Mouse (Mus musculus) olfactory bulb, adult 2 months (tissue): ENCODE results near the gene Mypn. TPM values are rescaled to one million over a fixed set of nuclear protein-coding genes. Genes with fewer than 3 reads are reported as not detected.

Experiments used
- H3K27ac ChIP-seq: fragments of 200-500 bp; 2 replicates; pipeline ENCODE4 v1.5.1; 2012; ENCODE audit warnings: low read depth, low read length; ENCODE audit not compliant: insufficient read depth
- H3K4me1 ChIP-seq: fragments of 200-500 bp; 2 replicates; pipeline ENCODE4 v1.6.1; 2012; ENCODE audit warnings: low read length; ENCODE audit not compliant: control insufficient read depth, insufficient read depth
- H3K4me3 ChIP-seq: fragments of 200-500 bp; 2 replicates; pipeline ENCODE4 v1.5.1; 2012; ENCODE audit warnings: mild to moderate bottlenecking, low read depth, low read length, moderate library complexity; ENCODE audit not compliant: insufficient read depth
- CTCF ChIP-seq: fragments of 200-500 bp; IDR thresholded peaks from 2 replicates; pipeline ENCODE4 v1.5.1; 2012; ENCODE audit warnings: low read depth, mild to moderate bottlenecking, low read length, moderate library complexity; ENCODE audit not compliant: insufficient read depth
- POLR2A ChIP-seq: fragments of 200-500 bp; IDR thresholded peaks from 2 replicates; pipeline ENCODE4 v1.6.1; 2012; ENCODE audit warnings: mild to moderate bottlenecking, low read depth, low read length, moderate library complexity; ENCODE audit not compliant: insufficient read depth
- WGBS: fragments of 180-500 bp; shearing (Covaris S2); methylation state at CpG from one replicate; pipeline ENCODE4 v1.1.7; 2018; 5-methylcytosine and 5-hydroxymethylcytosine counted together
- polyA plus RNA-seq: library from polyadenylated mRNA; stranded (reverse); fragments of >200 nt; gene quantifications from 2 replicates; pipeline ENCODE4 v1.2.4, GENCODE M21; 2012; ENCODE audit warnings: low replicate concordance; ENCODE audit not compliant: missing spikeins, insufficient read depth, insufficient read length

Mypn gene
- polyA plus RNA-seq, 1 experiment, result not detected

DNA sequence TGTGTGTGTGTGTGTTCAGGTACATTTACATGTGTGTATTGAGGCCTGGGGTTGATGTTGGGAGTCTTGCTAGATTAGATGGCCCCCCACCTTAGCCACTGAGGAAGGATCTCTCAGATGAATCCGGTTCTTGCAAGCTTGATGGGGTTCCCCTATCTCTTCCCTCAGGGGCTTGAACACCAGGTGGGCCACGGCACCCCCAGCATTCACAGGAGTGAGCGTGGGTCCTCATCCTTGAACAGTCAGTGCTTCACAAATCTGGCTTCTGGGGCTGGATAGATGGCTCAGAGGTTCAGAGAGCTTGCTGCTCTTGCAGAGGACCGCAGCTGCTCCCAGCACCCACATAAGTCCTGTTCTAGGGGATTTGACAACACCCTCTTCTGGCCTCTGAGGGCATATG lies 77.6 kb downstream of the Mypn start:
- Histone ChIP-seq H3K4me1 (no peaks in the 10 kb centered on the region; the same call in 1 of the 2 replicates), H3K27ac (no peak overlapping the region), H3K4me3 (no peak overlapping the region)
- TF ChIP-seq POLR2A, result no peak
- TF ChIP-seq CTCF, result no peak
- 92% methylated on average over 4 of the region's 4 CpGs for WGBS

DNA sequence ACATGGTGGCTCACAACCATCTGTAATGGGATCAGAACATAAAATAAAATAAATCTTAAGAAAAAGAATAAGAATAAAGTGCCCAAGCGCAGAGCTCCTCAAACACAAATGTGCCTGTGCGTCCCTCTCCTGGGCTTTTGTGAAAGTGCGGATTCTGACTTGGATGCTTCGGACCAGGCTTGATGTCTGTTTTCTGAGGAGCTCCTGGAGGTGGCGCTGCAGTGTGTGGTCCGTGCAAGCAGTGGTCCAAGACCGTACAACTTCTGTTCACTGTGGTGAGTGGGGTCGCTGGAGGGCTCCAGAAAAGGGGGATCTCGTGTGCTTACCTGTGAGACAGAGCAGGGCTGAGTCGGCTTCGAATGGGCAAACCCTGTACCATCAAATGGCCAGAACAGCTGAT lies 78.4 kb downstream of the Mypn start:
- TF ChIP-seq CTCF (no peak), POLR2A (no peak)
- no peak overlapping the region for H3K27ac ChIP-seq
- H3K4me1 ChIP-seq, result no peaks in the 10 kb centered on the region; the same call in 1 of the 2 replicates
- WGBS, result 43% methylated on average over 11 of the region's 11 CpGs
- H3K4me3 ChIP-seq, result no peak overlapping the region

DNA sequence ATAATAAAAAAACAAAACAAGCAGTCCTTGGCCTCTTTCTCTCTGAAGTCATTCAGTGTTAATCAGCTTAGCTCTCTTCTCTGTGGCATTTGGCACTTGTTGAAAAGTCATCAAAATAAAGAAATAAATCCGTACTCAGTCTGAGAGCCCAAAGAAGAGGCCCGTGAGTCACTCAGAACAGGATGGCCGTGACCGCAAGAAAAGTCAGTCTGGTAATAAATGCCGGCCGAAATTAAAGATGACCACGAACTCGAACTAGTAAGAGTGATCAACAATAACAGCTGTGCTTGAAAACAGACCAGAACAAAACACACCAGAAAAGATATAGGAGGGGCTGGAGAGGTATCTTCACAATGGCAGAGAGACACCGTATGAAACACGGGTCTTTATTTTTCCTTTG lies 79.7 kb downstream of the Mypn start:
- 92% methylated on average over 10 of the region's 10 CpGs for WGBS
- no peak overlapping the region for H3K27ac ChIP-seq
- no peaks in the 10 kb centered on the region; the same call in 1 of the 2 replicates for H3K4me1 ChIP-seq
- no peak overlapping the region for H3K4me3 ChIP-seq
- TF ChIP-seq CTCF, result no peak
- no peak for TF ChIP-seq POLR2A

- no peak overlapping the region for H3K4me3 ChIP-seq
- 91% methylated on average over 8 of the region's 8 CpGs for WGBS
- TF ChIP-seq POLR2A (no peak), CTCF (no peak)
- no peaks in the 10 kb centered on the region; the same call in 1 of the 2 replicates for H3K4me1 ChIP-seq
- no peak overlapping the region for H3K27ac ChIP-seq
These were observed 80.6 kb downstream of the Mypn start for GRCm38 (mm10) chr10:63123141-63123540.

DNA sequence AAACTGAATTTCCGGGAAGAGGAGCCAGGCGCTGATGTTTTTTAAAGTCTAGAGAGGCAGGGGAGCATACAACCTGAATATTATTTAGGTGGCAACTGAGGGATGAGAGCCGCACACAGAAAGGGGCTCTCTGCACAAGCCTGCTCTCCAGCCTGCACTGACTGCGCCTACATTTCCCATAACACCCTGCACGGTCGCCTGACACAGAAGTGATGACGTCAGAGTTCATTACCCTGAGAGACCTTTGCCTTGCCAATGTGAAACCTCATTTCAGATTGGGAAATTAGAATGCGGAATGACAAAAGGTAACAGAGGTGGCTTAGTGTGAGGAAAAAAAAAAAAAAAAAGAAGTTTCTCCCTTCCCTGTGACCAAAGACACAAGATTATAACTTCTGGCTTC lies 81.2 kb downstream of the Mypn start:
- no peak overlapping the region for H3K27ac ChIP-seq
- TF ChIP-seq POLR2A, result no peak
- WGBS, result 32% methylated on average over 8 of the region's 8 CpGs
- H3K4me1 ChIP-seq, result no peaks in the 10 kb centered on the region
- no peak overlapping the region for H3K4me3 ChIP-seq

DNA sequence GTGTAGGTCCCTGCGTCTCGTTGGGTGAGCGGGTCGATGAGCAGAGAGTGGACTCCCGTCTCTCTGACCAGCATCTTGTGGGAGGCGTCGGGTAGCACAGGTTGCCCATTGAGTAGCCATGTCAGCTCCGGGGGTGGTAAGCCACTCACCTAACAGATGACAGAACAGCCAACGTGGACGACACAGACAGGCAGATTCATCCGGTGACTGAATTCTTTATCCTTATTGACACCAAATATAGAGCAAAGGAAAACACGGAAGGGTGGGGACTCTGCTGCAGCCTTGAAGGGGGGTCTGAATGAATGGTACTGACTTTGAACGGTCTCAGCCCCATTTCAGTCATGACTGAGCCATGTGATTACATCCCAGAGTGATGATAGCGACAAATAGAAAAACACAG lies 81.8 kb downstream of the Mypn start:
- TF ChIP-seq POLR2A (no peak), CTCF (no peak)
- Histone ChIP-seq H3K4me1 (no peaks in the 10 kb centered on the region), H3K4me3 (no peak overlapping the region), H3K27ac (no peak overlapping the region)
- 84% methylated on average over 14 of the region's 14 CpGs for WGBS

GRCm38 (mm10) chr10:63119916-63120315 lies 83.8 kb downstream of the Mypn start:
- no peak overlapping the region for H3K27ac ChIP-seq
- H3K4me1 ChIP-seq, result no peaks in the 10 kb centered on the region
- H3K4me3 ChIP-seq, result no peak overlapping the region
- WGBS, result 86% methylated on average over 14 of the region's 14 CpGs
- TF ChIP-seq POLR2A, result no peak
- TF ChIP-seq CTCF, result no peak

DNA sequence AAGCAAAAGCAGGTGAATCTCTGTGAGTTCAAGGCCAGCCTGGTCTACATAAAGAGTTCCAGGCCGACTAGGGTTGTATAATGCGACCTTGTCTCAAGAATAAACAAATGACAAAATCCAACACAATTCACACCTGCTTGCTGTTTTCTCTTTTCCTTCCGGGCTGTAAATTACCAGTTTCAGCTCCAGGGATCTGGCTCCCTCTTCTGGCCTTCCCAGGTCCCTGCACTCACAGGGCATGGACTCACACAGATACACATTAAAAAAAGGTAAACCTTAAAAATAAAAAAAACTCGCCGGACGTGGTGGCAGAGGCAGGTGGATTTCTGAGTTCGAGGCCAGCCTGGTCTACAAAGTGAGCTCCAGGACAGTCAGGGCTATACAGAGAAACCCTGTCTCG lies 86.2 kb downstream of the Mypn start:
- no peak overlapping the region for H3K4me3 ChIP-seq
- TF ChIP-seq CTCF (no peak), POLR2A (no peak)
- no peaks in the 10 kb centered on the region for H3K4me1 ChIP-seq
- 95% methylated on average over 8 of the region's 8 CpGs for WGBS
- no peak overlapping the region for H3K27ac ChIP-seq

- TF ChIP-seq CTCF (no peak), POLR2A (no peak)
- Histone ChIP-seq H3K27ac (no peak overlapping the region), H3K4me3 (no peak overlapping the region), H3K4me1 (no peaks in the 10 kb centered on the region)
- WGBS, result 93% methylated on average over 9 of the region's 9 CpGs
These were observed 87.4 kb downstream of the Mypn start for GRCm38 (mm10) chr10:63116376-63116775.

GRCm38 (mm10) chr10:63115881-63116280 lies 87.9 kb downstream of the Mypn start:
- WGBS, result 87% methylated on average over 15 of the region's 15 CpGs
- H3K4me3 ChIP-seq, result no peak overlapping the region
- H3K4me1 ChIP-seq, result no peaks in the 10 kb centered on the region
- TF ChIP-seq CTCF, result no peak
- TF ChIP-seq POLR2A, result no peak
- H3K27ac ChIP-seq, result no peak overlapping the region
